ENCODE assay signal across 7 mouse cellular contexts in the genomic region with DNA sequence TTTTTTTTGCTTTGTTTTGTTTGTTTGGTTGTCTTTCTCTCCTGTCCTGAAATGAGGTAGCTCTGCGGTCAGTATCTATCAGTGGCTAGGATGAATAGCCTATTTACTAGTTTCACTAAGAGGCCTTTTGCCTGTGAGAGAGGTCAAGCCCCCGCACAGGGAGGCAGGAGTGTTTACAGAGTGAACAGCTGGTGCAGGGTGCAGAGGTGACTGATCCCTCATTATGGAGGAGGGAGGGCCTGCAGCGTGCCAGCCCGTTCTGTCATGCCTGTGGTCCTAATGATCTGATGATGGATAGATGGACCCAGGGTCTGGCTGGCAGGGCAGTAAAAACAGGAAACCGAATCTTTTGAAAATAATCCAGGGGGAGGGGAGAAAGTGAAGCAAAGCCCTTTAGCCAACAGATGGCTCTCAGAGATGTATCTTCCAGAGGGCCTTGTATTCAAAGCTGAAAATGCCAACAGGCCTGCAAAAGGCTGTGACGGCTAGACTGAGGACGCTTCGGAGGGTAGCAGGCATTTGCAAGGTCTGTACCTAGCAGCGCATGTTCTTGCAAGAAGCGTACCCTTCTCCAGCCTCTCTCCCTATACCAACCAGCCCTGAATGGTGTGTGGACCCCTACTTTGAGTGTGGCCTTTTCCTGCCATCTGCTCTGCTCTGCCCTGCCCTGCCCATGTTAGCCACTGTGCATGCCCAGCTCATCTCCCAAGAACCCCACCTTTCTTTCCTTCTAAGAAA. TPM values are rescaled to one million over a fixed set of nuclear protein-coding genes. Genes with fewer than 3 reads are reported as not detected.
DNase-seq lines count a peak whose midpoint lies in the region; ATAC-seq lines count a peak whose summit lies in the region.

No protein-coding gene starts in this region.

- H3K36me3 ChIP-seq in hindbrain, embryonic 16.5 days (ENCODE audit: control insufficient read depth, insufficient read depth, low read length), result no peaks in the 10 kb centered on the region

- H3K27me3 ChIP-seq in hindbrain, embryonic 16.5 days (replicated peaks; ENCODE audit: control insufficient read depth, insufficient read depth, low read length), result no peaks in the 10 kb centered on the region

- H3K4me2 ChIP-seq in hindbrain, embryonic 16.5 days (ENCODE audit: low read length), result no peak overlapping the region

- 34% methylated on average over 10 of the region's 10 CpGs for WGBS in hindbrain, embryonic 16.5 days

- H3K27ac ChIP-seq in hindbrain, embryonic 16.5 days (ENCODE audit: low read depth, low read length), result peak overlapping the region; percentile 9; the same call in 1 of the 2 replicates

- H3K4me3 ChIP-seq in hindbrain, embryonic 16.5 days (ENCODE audit: low read length), result no peak overlapping the region

- DNase-seq in Muller cell, postnatal 12 days (ENCODE audit: inconsistent ontology term), result peak; percentile 88
- DNase-seq in embryo, embryonic 10.5 days (ENCODE audit: low spot score), result peak; percentile 87
- DNase-seq in lung, postnatal 36 days, result peak; percentile 59
- DNase-seq in spleen, adult 18-20 months, result no peak
- DNase-seq in layer of hippocampus, adult 18-20 months (ENCODE audit: low spot score in 2 of 2), result no peak
- no peak for DNase-seq in right cerebral cortex, postnatal 25 days

- H3K9me3 ChIP-seq in hindbrain, embryonic 16.5 days (ENCODE audit: control insufficient read depth, low read length), result no peaks in the 10 kb centered on the region

- H3K9ac ChIP-seq in hindbrain, embryonic 16.5 days (ENCODE audit: low read depth, low read length), result no peak overlapping the region

- peaks cover 24% of the 10 kb centered on the region for H3K4me1 ChIP-seq in hindbrain, embryonic 16.5 days (ENCODE audit: control insufficient read depth, insufficient read depth, low read depth, low read length)

- ATAC-seq in hindbrain, embryonic 16.5 days, result peak; percentile 63; the same call in 1 of the 2 replicates

RNA-seq across cellular contexts. Expression of a gene that starts 38.2 kb away (rescaled TPM):
- polyA plus RNA-seq in hindbrain, embryonic 16.5 days (2015; fragmentation: Nextera tagmentation; extraction: Ambion mirVana), result 11.5 and 13.6 TPM in 2 replicates
- 100 to 1,000 TPM; 132 to 133 TPM for total RNA-seq in layer of hippocampus, adult 18-20 months (2021)

Comparison
In these comparisons a context has a peak if more than half of its experiments do, and no peak if none do; other contexts are left out.
1. DNase-seq: peak in Muller cell, postnatal 12 days (single experiment), embryo, embryonic 10.5 days (single experiment) and lung, postnatal 36 days (single experiment); none in spleen, adult 18-20 months (0 of 2), layer of hippocampus, adult 18-20 months (0 of 2) and right cerebral cortex, postnatal 25 days (single experiment).